Mouse (Mus musculus) megakaryocyte, embryonic 14.5 days (primary cell): ENCODE measurements around the gene Spata46. TPM values are rescaled to one million over a fixed set of nuclear protein-coding genes. Genes with fewer than 3 reads are reported as not detected.

Source experiments
- H3K27me3 ChIP-seq: replicated peaks from 2 replicates; pipeline ENCODE3; 2012; ENCODE audit warnings: inconsistent platforms
- H3K36me3 ChIP-seq: replicated peaks from 2 replicates; pipeline ENCODE3; 2012; ENCODE audit warnings: low read length, inconsistent platforms, mixed read lengths
- H3K4me1 ChIP-seq: 2 replicates; pipeline ENCODE4 v1.6.1; 2012; ENCODE audit warnings: inconsistent platforms
- H3K4me3 ChIP-seq: replicated peaks from 2 replicates; pipeline ENCODE3; 2012; ENCODE audit warnings: moderate library complexity, mild to moderate bottlenecking, inconsistent platforms
- H3K9me3 ChIP-seq: 2 replicates; pipeline ENCODE4 v1.6.1; 2012; ENCODE audit warnings: inconsistent platforms
- FLI1 ChIP-seq: IDR thresholded peaks from 2 replicates; pipeline ENCODE4 v1.6.1; 2012; ENCODE audit warnings: low read length, inconsistent platforms, mixed read lengths
- GATA1 ChIP-seq: IDR thresholded peaks from 3 replicates; pipeline ENCODE4 v1.6.1; 2012; ENCODE audit warnings: mixed read lengths, low read length, inconsistent platforms, borderline replicate concordance
- polyA plus RNA-seq: library from polyadenylated mRNA; stranded (reverse); fragments of >175 nt; gene quantifications from 2 replicates; pipeline ENCODE4 v1.2.3, GENCODE M21; 2012; ENCODE audit warnings: low replicate concordance; ENCODE audit not compliant: insufficient read depth

The Spata46 gene
- polyA plus RNA-seq, result not detected in 2 replicates

GRCm38 (mm10) chr1:170308503-170308902 lies at the start of gene Spata46:
Gene Spata46 (plus strand): TSS chr1:170308803.
- Histone ChIP-seq H3K36me3 (peaks cover 44% of the 10 kb centered on the region), H3K4me1 (0 out of 2 replicates have a peak, but pooled peaks cover 5% of the 10 kb centered on the region), H3K4me3 (no peak within 1 kb of the TSS), H3K9me3 (peaks cover 3% of the 10 kb centered on the region; the same call in 1 of the 2 replicates), H3K27me3 (peaks cover 2% of the 10 kb centered on the region)
- TF ChIP-seq GATA1 (no peak), FLI1 (no peak)

- H3K4me3 ChIP-seq, result no peak overlapping the region
- H3K4me1 ChIP-seq, result peaks cover 18% of the 10 kb centered on the region
- H3K27me3 ChIP-seq, result peaks cover 9% of the 10 kb centered on the region
- H3K36me3 ChIP-seq, result peaks cover 1% of the 10 kb centered on the region
- TF ChIP-seq GATA1 (no peak), FLI1 (no peak)
- H3K9me3 ChIP-seq, result peaks cover 7% of the 10 kb centered on the region
These were observed 38.3 kb upstream of the Spata46 start for GRCm38 (mm10) chr1:170270281-170270680.

GRCm38 (mm10) chr1:170270696-170271095 lies 37.9 kb upstream of the Spata46 start:
- TF ChIP-seq GATA1, result no peak
- no peak for TF ChIP-seq FLI1
- Histone ChIP-seq H3K27me3 (peaks cover 10% of the 10 kb centered on the region), H3K9me3 (peaks cover 11% of the 10 kb centered on the region), H3K4me3 (no peak overlapping the region), H3K36me3 (peaks cover 4% of the 10 kb centered on the region), H3K4me1 (peaks cover 18% of the 10 kb centered on the region)

- no peak overlapping the region for H3K4me3 ChIP-seq
- TF ChIP-seq FLI1, result no peak
- no peak for TF ChIP-seq GATA1
These were observed 35.4 kb upstream of the Spata46 start for GRCm38 (mm10) chr1:170273252-170273651.

GRCm38 (mm10) chr1:170277016-170277415 lies 31.6 kb upstream of the Spata46 start, which contains the start of gene Sh2d1b1:
Gene Sh2d1b1 (plus strand): TSS chr1:170277320.
- TF ChIP-seq GATA1, result no peak
- no peak for TF ChIP-seq FLI1
- peaks cover 4% of the 10 kb centered on the region for H3K36me3 ChIP-seq
- peaks cover 21% of the 10 kb centered on the region for H3K4me1 ChIP-seq
- peaks cover 13% of the 10 kb centered on the region for H3K9me3 ChIP-seq
- H3K27me3 ChIP-seq, result peaks cover 18% of the 10 kb centered on the region
- no peak within 1 kb of the TSS for H3K4me3 ChIP-seq

More at GRCm38 (mm10) chr1:170273252-170273651, 35.4 kb upstream of the Spata46 start:
- H3K27me3 ChIP-seq, result peaks cover 13% of the 10 kb centered on the region
- H3K9me3 ChIP-seq, result peaks cover 13% of the 10 kb centered on the region
- H3K36me3 ChIP-seq, result peaks cover 4% of the 10 kb centered on the region
- peaks cover 24% of the 10 kb centered on the region for H3K4me1 ChIP-seq

- H3K9me3 ChIP-seq, result no peaks in the 10 kb centered on the region
- no peaks in the 10 kb centered on the region for H3K4me1 ChIP-seq
- TF ChIP-seq GATA1 (no peak), FLI1 (no peak)
- no peak overlapping the region for H3K4me3 ChIP-seq
- H3K27me3 ChIP-seq, result peaks cover 31% of the 10 kb centered on the region
- no peaks in the 10 kb centered on the region for H3K36me3 ChIP-seq
These were observed 26.0 kb upstream of the Spata46 start for GRCm38 (mm10) chr1:170282415-170283129.

GRCm38 (mm10) chr1:170292239-170292951 lies 16.2 kb upstream of the Spata46 start:
- peaks cover 11% of the 10 kb centered on the region for H3K4me1 ChIP-seq
- no peak overlapping the region for H3K4me3 ChIP-seq
- TF ChIP-seq FLI1 (no peak), GATA1 (no peak)
- H3K36me3 ChIP-seq, result no peaks in the 10 kb centered on the region
- H3K27me3 ChIP-seq, result peaks cover 2% of the 10 kb centered on the region
- H3K9me3 ChIP-seq, result peaks cover 5% of the 10 kb centered on the region

- Histone ChIP-seq H3K36me3 (no peaks in the 10 kb centered on the region), H3K4me3 (no peak overlapping the region), H3K27me3 (peaks cover 2% of the 10 kb centered on the region), H3K4me1 (peaks cover 11% of the 10 kb centered on the region), H3K9me3 (peaks cover 5% of the 10 kb centered on the region)
- TF ChIP-seq GATA1 (no peak), FLI1 (no peak)
These were observed 15.3 kb upstream of the Spata46 start for GRCm38 (mm10) chr1:170293257-170293656.

- TF ChIP-seq FLI1 (no peak), GATA1 (no peak)
- peaks cover 14% of the 10 kb centered on the region for H3K4me1 ChIP-seq
- peaks cover under 1% of the 10 kb centered on the region for H3K27me3 ChIP-seq
- H3K36me3 ChIP-seq, result peaks cover 15% of the 10 kb centered on the region
- peaks cover 1% of the 10 kb centered on the region for H3K9me3 ChIP-seq
- no peak overlapping the region for H3K4me3 ChIP-seq
These were observed 13.6 kb upstream of the Spata46 start for GRCm38 (mm10) chr1:170294786-170295570.
